Mouse (Mus musculus): ENCODE data around the gene Gng2.

Gene Gng2

GRCm38 (mm10) chr14:19977271-19978024 lies at the start of gene Gng2:
TSS of gene Gng2 (minus strand) at chr14:19977627.
- DNase-seq, result peak in 1 of 2 experiments; percentile 14

GRCm38 (mm10) chr14:20024888-20025719 lies 47.7 kb upstream of the Gng2 start:
- no peak for DNase-seq

- DNase-seq, result no peak
Observed at GRCm38 (mm10) chr14:20023939-20024338, 46.5 kb upstream of the Gng2 start.

- DNase-seq, result no peak
Observed at GRCm38 (mm10) chr14:20019486-20019885, 42.1 kb upstream of the Gng2 start.

GRCm38 (mm10) chr14:20012506-20013275 lies 35.3 kb upstream of the Gng2 start:
- DNase-seq, result no peak

GRCm38 (mm10) chr14:20007446-20007845 lies 30.0 kb upstream of the Gng2 start:
- DNase-seq, result no peak

DNA sequence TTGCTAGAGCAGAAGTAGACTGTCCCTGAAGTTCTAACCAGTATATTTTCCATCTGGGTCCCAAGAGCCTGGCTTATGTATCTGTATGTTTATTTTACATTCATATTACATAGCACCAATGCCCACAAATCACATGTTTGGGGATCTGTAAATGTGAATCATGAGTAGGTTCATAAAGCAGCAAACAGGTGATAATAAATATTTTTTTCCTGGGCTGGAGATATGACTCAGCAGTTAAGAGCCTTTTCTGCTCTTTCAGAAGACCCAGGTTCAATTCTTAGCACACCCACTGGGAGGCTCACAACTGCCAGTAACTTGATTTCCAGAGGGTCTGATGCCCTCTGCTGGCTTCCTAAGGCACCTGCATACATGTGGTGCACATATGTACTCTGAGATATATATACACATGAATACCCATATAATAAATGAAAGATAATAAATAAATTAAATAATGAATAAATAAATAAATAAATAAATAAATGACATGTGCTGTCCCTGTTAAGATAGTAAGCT lies 27.4 kb upstream of the Gng2 start:
- no peak for DNase-seq

- DNase-seq, result no peak
Observed at GRCm38 (mm10) chr14:19996853-19997252, 19.4 kb upstream of the Gng2 start.

DNA sequence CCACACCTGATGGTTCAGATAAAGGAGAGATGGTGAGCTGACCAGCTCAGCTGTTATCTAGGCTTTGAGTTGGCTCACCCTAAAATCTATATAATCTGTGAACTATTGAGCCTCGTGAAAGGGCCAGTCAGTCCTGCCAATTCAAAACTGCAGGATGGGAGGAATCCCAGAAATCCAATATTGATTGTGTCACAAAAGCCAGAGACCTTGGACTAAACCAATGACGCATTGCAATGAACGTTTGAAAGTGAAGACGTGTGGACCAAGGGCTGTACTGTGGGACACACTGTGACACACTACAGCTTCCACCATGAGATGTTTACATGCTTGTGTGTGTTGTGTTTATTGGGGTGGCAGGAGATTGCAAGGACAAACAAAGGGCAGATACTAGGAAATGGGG lies 18.5 kb upstream of the Gng2 start:
- DNase-seq, result no peak

DNA sequence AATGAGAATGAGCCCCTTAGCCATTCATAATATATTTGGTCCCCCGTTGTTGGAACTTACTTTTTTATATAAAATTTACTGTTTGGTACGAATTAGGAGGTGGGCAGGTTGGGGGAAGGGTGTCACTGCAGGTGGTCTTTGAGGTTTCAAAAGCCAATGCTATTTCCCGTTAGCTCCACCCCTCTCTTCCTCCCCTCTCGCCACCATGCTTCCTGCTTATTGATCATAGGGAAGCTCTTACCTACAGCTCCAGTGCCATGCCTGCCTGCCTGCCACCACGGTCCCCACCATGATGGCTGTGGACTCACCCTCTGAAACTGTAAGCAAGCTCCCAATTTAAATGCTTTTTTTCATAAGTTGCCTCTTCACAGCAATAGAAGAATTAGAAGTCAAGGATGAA lies 16.6 kb upstream of the Gng2 start:
- DNase-seq, result no peak

DNA sequence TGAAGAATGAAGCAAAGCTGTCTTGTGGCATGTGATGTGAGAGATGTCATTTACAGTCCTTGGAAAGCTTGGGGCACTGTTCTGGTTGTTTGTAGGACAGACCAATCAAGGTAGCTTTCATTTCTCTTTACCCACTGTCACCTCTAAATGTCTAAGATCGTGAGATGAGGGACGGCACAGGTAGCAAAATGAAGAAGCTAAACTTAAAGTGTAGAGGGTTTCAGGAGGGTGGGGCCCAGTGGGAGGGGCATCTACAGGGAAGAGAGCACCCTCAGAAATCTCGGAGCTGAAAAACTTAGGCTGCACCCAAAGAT lies 16.1 kb upstream of the Gng2 start:
- no peak for DNase-seq

DNA sequence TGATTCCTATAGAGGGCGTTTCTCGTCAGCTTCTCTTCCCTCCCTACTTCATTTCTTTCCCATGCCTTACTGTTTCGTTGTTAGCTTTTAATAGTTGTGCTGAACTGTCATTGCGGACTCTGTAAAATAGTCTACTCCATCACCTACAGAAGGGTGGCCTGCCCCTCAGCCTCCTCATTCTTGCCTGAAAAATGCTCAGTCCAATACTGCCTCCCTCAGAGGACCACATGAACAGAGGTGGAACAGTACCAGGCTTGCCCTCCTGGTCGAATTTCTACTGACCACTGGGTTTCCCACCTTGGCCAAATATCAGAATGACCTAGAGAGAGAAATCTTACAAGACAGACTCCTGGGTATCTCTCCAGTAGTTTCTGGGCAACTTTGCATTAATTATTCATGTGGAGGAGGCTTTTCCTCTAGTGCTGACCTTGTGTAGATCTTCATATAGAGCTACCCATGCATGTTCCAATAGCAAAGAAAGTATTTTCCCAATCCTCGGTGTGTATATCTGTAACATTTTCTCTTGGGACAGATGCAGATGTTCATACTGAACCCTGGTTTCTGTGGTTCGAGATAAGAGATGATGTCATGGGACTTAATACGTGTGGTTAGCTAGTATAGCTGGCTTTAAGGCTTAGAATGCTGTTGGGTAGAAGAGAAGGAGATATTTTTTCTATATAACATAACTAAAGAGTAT lies 15.6 kb upstream of the Gng2 start:
- DNase-seq, result no peak

- no peak for DNase-seq
Observed at GRCm38 (mm10) chr14:19991861-19992260, 14.4 kb upstream of the Gng2 start.

DNA sequence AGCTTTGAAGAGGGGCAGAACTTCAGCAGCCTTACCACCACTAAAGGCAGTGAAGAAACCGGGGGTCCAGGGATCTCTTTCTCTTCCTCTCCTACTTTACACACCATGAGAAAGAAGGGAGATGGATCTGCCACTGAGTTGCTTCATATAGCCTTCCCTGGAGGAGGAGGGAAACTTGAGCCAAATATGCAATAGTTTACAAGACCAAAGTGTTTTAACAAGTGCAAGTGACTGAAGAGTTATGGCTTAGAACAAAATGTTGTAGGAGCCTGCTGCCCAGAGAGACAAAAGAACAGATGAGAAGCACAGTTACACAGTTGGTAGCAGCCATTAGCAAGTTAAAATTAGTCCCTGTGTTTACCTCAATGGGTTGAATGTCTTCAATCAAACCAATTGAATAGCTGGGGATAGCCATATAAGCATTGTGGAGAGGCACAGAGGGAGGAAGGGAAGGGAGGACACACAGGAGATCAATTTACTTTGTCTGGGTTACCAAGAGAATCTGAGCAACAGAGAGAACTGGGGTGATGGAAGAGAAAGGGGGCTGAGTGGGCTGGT lies 13.1 kb upstream of the Gng2 start:
- DNase-seq, result no peak

DNA sequence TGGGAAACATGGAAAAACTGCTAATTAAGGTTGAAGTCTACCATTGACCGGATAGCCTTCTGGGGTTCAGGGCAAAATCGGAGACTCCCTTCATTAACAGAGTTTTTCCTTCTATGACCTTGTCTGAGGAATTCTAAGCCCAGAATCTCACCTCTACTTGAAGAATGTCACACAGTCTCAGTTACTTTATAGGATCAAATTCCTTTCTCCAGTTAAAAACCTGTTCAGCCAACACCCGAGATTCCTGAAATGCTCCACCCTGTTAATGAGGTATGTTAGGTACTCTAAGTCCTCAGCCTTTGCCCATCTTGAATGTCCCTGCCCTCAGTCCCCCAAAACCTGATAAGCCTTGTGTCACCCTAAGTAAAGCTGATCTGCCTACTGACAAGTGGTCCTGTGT lies 11.0 kb upstream of the Gng2 start:
- no peak for DNase-seq

DNA sequence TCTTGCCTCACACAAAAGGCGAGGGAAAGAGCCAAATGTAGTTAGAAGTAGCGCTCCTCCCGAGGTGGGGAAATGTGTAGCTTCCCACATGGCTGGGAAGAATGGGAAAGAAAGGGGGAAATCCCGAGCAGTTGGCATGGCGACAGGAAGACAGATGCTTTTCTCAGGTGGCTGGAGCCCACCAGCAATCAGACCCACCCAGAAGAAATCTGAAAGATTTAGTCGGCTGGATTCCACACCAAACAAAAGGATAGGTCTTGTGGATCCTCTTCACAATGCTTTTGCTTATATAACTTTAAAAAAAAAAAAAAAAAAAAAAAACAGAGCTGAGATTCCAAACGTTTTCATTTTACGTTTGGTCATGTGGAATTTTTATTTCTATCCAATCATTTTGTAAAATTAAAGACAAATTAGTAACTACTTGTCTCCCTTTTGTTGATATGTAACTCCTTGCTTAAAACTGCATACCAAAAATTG lies 10.0 kb upstream of the Gng2 start:
- DNase-seq, result peak in 1 of 2 experiments; percentile 13

- peak; percentile 75 to 76 for DNase-seq
Observed at GRCm38 (mm10) chr14:19986614-19987357, 9.4 kb upstream of the Gng2 start.

DNA sequence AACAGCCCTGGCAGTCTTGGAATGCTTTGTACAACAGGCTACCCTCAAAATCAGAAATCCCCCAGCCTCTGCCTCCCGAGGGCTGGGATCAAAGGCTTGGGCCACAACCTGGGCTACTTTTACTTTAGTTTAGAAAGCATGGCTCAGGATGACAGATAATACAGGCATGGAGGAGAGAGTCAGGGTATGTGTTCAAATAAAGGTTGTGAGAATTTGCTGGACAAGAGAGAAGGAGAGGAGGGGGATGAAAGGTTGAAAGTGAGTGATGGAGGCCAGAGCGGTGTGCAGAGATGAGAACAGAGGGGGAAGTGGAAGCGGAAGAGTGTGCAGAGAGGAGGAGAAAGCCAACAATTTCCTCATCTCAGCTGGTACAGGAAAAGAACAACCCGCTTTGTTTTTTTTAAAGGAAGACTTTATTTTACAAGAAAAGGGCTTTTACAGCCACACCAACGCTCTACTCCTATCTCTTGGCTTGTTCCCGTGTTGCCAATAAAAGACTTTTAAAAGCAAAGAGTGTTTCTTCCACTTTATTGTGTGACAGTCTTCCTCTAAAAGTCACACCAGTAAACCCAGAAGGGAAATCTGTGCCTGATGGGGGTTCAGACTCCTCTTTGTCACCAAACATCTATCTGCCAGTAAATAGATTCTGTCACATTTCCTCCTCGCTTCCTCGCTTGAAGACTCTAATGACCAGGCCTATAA lies 8.6 kb upstream of the Gng2 start:
- no peak for DNase-seq

GRCm38 (mm10) chr14:19985107-19985911 lies 7.9 kb upstream of the Gng2 start:
- peak; percentile 18 to 42 for DNase-seq

All from kidney, postnatal 36 days (tissue).